Mouse (Mus musculus) large intestine, adult 2 months (tissue): ENCODE data around the gene Sugt1. TPM values are rescaled to one million over a fixed set of nuclear protein-coding genes. Genes with fewer than 3 reads are reported as not detected.

Source experiments
- DNase-seq: peaks from one replicate; pipeline ENCODE4 v3.0.0-alpha.2; 2012; ENCODE audit warnings: low read depth, low spot score
- WGBS: fragments of 180-500 bp; shearing (Covaris S2); methylation state at CpG from one replicate; pipeline ENCODE4 v1.1.7; 2018; 5-methylcytosine and 5-hydroxymethylcytosine counted together
- polyA plus RNA-seq: library from polyadenylated mRNA; depleted of rRNA; stranded (reverse); fragments of >200 nt; gene quantifications from 2 replicates; pipeline ENCODE4 v1.2.3, GENCODE M21; 2012; rRNA removed

The Sugt1 gene
- 5.1 and 8.2 TPM in 2 replicates for polyA plus RNA-seq

DNA sequence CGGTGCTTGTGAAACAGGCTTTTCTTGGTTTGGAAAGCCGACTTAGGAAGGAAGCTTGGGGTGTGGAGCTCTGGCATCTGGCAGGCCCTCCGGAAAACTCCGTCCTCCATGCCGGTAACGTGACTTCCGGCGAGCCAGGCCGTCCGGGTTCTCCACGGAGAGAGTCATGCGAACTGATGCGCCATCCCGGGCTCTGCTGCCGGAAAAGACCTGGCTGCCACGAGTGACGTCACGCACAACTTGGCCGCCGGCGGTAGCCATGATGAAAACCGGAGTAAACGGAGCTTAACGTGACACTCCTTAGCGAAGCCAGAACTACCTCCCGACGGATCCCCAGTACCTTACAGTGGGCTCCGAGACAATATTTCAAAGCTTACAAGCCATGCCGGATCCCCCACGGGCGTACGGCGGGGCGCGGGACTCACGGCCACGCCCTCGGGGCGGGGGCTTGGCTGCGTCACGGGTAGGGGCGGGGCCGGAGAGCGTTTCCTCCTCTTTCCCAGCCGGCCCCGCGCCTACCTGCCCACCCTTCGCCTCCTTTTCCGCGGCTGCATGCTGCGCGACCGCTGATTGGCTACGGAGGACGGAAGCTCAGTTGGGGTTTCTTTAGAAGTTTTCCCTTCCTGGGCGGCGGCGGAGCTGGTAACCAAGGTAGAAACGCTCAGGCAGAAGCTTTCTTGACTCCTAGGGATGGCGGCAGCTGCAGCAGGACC is at the start of gene Sugt1:
Sugt1 (plus strand) TSS at position 553 of the 713 bp plus-strand sequence.
- under 1% methylated on average over 60 of the region's 60 CpGs for WGBS

DNA sequence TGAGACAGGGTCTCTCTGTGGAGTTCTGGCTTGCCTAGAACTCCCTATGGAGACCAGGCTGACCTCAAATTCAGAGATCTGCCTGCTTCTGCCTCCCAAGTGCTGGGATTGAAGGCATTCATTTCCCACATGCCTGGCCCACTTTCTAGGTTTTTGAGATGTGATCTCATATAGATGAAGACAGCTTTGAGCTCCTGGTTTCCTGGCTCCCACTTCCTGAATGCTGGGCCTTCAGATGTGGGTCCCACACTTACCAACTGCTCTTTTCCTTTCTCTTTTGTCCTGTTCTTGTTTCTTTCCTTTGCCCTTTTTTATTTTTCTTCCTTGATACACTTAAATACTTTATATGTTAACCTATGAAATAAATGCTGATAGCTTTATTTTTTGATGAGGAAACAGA is 49.6 kb upstream of the Sugt1 start:
- DNase-seq = no peak

More for the DNA sequence above, at the start of gene Sugt1:
- peak; percentile 89 for DNase-seq

DNA sequence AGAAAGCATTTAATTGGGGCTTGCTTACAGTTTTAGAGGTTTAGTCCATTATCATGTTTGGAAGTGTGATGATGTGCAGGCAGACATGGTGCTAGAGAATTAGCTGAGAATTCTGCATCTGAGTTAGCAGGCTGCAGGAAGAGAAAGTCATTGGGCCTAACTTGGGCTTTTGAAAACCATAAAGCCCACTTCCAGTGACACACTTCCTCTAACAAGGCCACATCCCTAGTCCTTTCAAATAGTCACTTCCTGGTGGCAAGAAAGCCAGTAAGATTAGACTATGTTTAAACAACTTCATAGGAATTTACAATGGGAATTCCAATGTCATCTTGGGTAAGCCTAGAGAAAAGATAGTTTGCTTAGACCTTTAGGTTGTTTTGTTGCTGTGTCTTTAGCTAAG is 45.9 kb upstream of the Sugt1 start:
- DNase-seq = no peak

DNA sequence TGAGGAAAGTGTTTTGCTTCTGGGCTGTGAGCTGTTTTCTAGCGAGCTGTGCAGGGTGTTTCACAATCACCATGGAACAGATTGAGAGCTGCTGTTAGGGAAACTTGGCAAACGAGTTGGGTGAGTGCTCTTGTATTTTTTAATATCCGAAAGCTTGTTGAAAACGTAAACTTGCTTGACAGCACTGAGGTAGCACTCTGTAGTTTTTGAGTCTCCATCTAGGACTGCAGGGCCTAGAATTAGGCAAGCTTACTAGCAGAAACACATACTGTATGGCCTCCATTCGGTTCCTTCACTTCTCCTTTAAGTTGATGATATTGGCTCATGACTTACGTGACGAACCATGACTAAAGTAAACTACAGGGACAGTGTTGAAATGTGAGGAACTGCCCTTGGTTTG is 38.1 kb upstream of the Sugt1 start:
- no peak for DNase-seq
- WGBS = 20% methylated on average over 7 of the region's 7 CpGs

DNA sequence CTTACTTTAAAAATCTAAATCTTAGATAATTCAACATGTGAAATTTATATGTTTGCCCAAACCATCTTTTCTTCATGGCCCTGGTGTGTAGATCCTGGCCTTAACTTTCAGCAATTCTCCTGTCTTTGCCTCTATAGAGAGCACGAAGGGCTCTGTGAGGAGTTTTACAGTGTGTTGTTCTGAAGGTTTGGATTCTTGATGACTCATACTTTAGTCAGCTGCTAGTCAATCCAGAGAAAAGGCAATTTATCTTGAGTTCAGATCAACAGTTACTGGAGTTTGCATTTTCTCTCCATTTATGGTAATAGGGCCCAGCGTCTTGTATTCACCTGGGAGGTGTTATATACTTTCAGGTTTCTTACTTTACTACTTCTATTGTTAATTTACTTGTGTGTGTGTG is 35.6 kb upstream of the Sugt1 start:
- WGBS = 23% methylated on average over 2 of the region's 2 CpGs
- DNase-seq = no peak

DNA sequence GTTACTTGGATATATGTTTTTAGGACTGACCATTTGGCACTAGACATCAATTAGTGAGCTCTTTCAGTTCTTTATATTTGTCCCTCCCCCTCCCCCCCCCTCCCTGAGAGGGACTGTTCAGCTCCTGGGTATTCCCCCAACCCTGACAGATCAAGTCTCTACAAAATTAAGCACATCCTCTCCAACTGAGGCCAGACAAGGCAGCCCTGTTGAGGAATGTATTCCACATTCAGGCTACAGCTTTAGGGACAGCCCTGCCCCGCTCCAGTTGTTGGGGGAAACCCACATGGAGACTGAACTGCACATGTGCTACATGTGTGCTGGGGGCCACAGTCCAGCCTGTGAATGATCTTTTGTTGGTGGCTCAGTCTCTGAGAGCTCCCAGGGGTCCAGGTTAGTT is 34.6 kb upstream of the Sugt1 start:
- WGBS = 100% methylated on average over 1 of the region's 1 CpGs
- no peak for DNase-seq

DNA sequence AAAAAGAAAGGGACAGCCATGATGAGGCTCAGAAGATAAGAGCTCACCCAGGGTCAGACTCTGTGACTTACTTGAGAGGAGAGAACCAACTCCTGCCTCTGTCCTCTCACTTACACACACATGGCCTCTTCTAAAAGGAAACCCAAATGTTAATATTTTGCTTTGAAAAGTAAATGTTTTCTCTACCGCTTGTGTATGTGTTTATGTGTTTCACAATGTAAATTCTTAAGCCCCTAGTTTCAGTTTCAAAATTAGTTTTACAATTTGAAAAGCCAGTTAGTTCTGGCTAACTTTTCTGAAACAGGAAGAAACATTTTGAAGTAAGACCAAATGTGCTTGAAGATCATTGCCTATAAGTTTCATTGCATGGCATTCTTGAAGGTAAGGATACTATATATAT is 29.7 kb upstream of the Sugt1 start:
- no peak for DNase-seq
- WGBS = 16% methylated on average over 1 of the region's 1 CpGs

DNA sequence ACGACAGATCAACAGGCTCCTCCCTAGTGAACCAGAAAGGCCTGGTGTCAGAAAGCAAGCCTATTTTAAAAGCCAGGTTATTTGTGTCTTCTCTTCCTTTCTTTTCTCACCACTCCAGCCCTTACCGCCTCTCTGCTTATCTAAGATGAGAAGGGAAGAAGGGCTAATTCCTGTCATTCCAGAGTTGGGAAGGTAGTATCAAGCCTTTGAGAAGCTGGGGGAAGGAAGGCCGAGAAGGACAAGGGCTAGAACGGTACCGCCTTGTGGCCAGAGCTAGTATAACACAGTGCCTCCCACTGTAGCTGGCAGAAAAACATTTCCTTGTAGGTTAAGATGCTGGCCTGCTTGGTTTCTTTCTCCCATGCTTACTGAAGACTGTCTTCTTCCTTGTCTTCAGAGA is 24.7 kb upstream of the Sugt1 start:
- no peak for DNase-seq
- 13% methylated on average over 5 of the region's 5 CpGs for WGBS

DNA sequence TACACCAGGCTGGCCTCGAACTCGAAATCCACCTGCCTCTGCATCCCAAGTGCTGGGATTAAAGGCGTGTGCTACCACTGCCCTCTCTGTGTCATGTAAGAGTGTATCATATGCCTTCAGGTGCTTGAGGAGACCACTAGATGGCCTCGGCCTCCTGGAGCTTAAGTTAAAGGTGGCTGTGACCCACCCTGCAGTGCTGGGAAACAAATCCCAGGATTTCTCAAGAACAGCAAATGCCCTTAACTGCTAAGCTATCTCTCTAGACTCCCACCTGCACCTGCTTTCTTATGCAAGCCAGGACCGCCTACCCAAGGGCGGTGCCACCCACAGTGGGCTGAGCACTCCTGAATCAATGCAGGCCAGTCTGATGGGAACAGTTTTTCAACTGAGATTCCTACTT is 22.7 kb upstream of the Sugt1 start:
- 83% methylated on average over 6 of the region's 6 CpGs for WGBS

DNA sequence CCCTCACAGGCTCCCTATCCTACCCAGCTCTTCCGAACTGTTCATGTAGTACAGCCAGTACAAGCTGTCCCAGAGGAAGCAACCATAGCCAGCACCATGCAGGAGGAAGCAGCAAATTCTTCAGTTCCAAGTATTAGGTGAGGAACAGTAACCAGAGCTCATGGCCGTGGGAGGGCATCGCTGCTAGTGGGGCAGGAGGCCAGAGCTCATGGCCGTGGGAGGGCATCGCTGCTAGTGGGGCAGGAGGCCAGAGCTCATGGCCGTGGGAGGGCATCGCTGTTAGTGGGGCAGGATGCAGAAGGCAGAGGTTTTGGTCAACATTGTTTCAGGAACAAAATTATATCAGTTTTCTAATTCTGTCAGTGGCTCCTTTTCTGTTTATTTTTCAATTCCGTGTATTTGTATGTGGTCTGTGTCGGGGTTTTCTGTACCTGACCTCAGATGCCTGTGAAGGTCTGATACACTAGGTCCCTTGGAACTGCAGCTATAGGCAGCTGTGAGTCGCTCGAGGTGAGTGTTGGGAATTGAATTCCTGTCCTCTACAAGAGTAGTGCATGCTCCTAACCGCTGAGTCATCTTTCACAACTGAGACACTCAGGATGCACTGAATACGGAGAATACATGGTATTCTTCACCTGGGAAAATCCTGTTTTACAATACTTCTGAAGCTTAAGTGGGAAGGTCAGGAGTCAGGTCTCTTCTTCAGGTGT is 13.9 kb upstream of the Sugt1 start:
- 90% methylated on average over 13 of the region's 13 CpGs for WGBS
- DNase-seq = no peak

More for the DNA sequence above, 22.7 kb upstream of the Sugt1 start:
- no peak for DNase-seq

DNA sequence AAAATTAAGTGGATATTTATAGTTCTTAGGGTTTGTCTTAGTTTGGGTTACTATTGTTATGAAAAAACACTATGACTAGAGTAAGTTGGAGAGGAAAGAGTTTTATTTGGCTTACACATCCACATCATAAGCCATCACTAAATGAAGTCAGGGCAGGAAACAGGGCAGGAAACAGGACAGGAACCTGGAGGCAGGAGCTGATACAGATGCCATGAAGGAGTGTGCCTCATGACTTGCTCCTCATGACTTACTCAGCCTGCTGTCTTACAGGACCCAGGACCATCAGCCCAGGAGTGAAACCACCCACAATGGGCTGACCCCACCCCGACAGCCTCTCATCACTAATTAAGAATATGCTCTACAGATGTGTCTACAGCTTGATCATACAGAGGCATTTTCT is 13.1 kb upstream of the Sugt1 start:
- DNase-seq = no peak
- 100% methylated on average over 1 of the region's 1 CpGs for WGBS

DNA sequence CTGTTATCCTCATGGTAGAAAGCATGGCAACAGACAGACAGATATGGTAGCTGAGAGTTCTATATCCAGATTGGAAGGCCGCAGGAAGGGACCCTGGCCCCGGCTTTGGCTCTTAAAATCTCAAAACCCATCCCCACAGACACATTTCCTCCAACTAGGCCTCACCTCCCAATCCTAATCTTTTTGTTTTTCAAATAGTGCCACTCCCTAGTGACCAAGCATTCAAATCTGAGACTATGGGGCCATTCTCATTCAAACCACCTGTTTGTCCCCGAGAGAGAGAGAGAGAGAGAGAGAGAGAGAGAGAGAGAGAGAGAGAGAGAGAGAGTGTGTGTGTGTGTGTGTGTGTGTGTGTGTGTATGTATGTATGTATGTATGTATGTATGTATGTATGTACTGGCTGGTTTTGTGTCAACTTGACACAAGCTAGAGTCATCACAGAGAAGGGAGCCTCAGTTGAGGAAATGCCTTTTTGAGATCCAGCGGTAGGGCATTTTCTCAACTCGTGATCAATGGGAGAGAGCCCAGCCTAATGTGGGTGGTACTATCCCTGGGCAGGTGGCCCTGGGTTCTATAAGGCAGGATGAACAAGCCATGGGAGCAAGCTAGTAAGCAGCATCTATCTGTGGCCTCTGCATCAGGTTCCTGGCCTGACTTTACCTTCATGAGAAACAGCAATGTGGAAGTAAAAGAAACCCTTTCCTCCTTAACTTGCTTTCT is 3.8 kb upstream of the Sugt1 start:
- 94% methylated on average over 5 of the region's 5 CpGs for WGBS
- DNase-seq = no peak

DNA sequence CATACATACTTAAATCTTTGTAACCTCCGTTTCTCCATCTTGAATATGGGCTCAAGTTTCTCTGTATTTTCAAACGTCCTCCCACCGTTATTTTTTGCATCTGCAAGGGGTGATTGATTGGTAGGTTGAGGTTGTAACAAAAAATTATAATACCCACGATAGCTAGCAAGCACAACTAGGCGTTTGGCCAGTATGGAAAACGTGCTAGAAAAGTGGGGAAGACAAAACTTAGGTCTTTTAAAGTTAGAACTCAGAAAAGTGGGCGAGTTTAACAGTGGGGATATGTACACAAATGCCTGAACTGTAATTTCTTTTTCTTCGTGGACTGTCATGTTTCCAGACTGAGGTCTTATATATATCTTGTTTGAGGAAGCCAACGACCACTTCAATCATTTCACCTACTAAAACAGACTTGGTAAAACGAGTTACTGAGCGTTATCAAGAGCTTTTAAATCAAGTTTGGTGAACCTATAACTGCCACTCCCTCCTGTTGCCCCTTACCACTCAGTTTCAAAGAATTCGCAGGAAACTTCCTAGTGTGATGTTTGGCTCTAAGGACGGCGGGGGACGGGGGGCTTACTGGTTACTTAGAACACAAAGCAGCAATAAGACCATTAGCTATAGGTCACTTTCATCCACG is 872 bp upstream of the Sugt1 start:
- no peak for DNase-seq
- 28% methylated on average over 16 of the region's 16 CpGs for WGBS

DNA sequence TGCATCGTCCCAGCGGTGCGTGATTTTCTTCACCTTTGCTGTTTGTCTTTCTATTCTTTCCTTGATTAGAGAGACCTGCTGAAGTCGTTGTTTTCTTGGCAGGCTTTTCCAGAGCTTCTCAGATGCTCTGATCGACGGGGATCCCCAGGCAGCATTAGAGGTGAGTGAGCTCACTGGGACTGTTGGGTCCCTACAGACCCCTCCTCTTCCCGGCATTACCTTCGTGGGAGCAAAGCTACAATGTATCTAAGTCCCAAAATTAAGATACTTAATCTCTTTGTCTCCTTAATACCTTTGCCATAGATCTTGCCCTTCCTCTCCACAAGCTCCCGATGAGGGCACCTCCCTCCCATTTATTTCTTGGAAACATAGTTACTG is 350 bp downstream of the Sugt1 start:
- under 1% methylated on average over 9 of the region's 9 CpGs for WGBS
- DNase-seq = no peak

DNA sequence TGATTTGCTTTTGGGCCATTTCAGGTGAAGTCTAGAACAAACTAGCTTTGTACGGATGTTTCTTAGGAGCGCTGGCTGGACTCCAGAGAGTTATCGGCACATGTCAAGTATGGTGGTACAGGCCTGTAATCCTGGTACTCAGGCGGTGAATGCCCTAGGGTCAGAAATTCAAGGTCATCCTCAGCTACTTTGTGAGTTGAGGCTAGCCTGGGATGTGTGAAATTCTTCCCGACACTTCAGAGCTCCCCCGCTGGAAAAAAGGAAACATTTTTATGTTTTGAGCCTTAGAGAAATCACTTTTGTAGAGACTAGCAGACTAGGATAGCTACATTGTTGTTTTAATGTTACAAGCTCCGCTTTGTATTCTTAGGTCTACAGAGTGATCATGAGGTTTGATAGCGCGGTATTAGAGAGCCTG is 1.1 kb downstream of the Sugt1 start:
- DNase-seq = no peak
- WGBS = 59% methylated on average over 9 of the region's 9 CpGs

DNA sequence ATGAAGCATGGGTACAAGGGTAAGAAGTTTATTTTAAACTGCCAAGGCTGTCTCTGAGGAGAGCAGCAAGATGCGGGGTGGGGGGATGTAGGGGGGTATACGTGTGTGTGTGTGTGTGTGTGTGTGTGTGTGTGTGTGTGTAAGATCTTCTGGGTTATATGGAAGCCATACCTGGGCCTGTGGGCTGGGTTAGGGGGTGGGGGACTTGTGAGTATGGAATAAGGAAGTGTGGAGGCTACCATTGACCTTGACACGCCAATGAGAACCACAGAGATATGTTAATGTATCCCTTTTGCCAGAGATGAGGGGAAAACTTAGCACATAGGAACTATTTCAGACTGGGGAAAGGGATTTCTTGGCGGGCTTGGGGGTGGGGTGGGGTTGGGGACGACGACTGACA is 1.9 kb downstream of the Sugt1 start:
- DNase-seq = no peak
- WGBS = 86% methylated on average over 6 of the region's 6 CpGs

DNA sequence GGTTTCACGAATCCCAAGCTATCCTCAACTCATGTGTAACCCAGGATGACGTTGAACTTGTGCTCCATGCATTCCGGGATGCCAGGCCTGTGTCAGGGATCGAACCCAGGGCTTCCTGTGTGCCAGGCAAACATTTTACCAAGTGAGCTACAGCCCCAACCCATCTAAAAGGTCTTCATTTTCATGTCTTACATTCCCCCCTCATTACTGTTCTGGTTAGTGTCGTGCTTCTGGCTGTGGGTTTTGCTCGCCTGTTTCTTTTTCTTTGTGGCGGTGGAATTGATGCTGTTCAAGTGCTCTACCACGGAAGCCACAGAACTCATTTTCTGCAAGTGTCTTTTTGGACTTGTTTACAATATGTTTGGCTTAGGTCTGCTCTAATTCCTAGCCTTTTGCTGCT is 3.4 kb downstream of the Sugt1 start:
- 94% methylated on average over 8 of the region's 8 CpGs for WGBS
- no peak for DNase-seq

DNA sequence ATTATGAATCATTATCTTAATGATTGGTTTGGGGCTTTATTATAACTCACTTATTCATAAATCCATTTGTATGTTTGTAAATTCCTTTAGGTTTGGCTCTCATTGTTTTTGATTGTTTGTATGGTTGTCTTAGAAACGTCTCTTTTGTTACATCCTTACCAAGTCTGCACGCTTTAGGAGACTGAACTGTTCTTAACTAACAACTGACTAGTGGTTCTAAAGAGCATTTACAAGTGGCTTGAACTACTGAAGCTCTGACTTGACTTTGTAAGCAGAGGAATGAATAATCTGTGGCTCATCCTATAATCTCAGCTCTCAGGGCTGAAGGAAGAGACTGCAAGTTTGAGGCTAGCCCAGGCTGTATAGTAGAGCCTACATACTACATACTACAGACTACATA is 4.1 kb downstream of the Sugt1 start:
- WGBS = 83% methylated on average over 2 of the region's 2 CpGs
- DNase-seq = no peak

DNA sequence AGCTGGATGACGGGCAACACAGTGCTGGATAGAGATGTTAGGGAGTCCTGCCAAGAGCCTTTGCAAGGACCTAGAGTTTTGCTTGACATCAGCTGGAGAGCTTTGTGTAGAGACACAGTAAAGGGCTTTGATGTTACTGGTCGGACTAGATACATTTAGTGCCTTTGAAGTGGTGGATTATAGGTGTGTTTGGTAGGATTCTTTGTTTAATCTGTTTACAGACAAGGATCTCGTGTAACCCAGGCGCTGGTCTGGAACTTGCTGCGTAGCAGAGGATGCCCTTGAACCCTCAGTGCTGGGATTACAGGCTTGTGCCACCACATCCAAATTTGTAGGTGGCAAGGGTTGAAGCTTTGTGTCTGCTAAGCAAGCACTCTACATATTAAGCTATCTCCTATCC is 6.6 kb downstream of the Sugt1 start:
- 84% methylated on average over 5 of the region's 5 CpGs for WGBS
- no peak for DNase-seq

DNA sequence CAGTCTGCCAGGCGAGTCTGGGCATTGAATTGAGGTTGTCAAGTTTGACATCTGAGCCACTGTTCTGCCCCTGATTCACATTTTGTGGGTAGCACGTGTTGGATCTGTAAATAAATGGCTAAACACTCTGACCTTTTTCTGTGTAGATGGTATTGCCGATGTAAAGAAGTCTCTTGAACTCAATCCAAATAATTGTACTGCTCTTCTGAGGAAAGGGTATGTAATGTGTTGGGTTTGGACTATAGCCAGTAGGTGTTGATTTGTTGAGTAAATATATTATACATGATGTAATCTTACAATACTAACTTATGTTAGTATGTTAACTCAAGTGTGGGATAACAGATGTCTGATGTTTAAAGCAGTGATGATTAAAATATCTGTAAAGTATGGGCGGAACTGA is 9.1 kb downstream of the Sugt1 start:
- 29% methylated on average over 4 of the region's 4 CpGs for WGBS
- no peak for DNase-seq
